Mouse (Mus musculus) layer of hippocampus, adult 9-10 months (tissue): Measurements from ENCODE around the gene Slc7a6os.
A peak's percentile ranks its signal among the peaks of the same experiment; 100 is the strongest.

Source experiments
- DNase-seq: peaks from one replicate; pipeline ENCODE4 v3.0.0; 2022; ENCODE audit warnings: low spot score

Gene Slc7a6os

DNA sequence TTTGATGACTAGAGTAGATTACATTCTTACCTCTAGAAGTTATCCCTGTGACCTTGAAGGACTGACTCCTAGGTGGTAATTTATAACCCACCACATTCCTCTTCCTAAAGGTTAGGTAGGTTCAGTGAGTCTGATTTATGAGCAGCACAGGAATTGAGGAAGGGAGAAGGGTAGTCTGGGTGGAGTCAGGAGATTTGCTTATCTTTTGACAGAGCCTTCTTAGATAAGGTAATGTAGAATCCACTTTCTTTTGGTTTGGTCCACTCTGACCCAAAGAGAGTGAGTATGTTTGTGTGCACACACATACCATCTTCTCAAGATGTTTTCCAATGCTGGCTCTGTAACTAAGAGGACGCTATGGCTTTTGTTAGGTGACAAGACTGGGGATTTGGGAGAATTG, 33.1 kb downstream of the Slc7a6os start:
- DNase-seq, result no peak

DNA sequence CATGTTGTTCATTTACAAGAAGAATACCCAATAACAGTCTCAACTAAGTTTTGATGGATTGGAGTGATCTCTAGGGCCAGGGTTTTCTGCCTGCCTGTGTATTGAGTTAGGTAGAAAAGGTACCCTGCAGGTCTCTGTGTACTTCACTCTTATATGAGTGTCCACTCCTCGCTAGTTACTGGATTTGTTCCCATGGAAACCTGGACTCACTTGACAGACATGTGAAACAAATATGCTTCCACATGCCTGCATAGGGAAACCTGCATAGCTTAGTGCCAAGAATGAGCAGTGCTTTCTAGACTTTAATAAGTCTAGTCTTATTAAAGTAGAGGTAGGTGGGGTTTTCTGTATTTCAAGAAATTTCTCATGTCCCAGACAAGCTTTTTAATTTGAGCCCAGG, 33.8 kb downstream of the Slc7a6os start:
- no peak for DNase-seq

DNA sequence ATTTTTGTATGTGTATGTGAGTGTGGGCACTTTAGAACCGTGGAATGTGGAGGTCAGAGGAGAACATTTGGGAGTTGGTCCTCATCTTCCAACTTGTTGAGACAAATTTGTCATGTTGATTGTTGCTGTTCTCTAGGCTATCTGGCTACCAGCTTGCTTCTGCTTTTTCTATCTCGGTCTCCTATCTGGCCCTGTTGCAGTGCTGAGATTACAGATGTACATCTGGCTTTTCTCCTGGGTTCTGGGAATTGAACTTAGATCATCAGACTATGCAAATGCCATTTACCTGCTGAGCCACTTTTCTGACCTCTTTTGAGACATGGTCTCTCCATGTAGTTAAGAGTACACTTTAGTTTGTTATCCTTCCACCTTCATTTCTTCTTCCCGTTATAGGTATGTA, 37.2 kb downstream of the Slc7a6os start:
- no peak for DNase-seq

DNA sequence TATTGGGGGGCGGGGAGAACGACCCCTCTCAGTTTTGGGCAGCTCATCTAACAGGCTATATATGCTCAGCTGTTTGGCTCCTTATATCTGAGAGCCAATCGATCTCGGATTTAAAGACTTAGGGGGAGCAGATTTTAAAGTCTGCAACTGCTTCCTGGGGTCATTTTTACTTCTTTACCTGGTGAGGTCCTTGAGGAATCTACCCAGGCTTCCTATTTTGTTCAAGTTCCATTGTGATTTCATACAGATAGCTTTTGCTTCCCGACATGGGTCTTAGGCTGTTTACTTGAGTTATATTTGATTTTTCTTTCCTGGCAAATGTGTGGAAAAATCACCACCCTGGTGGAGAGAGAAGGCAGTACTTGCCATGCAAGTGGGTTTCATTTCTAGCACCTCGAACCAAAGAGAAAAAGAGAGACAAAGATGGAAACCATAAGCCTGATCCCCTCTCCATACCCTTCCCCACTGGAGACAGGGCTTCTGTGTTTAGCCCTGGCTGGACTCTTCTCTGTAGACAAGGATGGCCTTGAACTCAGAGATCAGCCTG, 40.7 kb downstream of the Slc7a6os start:
- DNase-seq, result no peak

DNA sequence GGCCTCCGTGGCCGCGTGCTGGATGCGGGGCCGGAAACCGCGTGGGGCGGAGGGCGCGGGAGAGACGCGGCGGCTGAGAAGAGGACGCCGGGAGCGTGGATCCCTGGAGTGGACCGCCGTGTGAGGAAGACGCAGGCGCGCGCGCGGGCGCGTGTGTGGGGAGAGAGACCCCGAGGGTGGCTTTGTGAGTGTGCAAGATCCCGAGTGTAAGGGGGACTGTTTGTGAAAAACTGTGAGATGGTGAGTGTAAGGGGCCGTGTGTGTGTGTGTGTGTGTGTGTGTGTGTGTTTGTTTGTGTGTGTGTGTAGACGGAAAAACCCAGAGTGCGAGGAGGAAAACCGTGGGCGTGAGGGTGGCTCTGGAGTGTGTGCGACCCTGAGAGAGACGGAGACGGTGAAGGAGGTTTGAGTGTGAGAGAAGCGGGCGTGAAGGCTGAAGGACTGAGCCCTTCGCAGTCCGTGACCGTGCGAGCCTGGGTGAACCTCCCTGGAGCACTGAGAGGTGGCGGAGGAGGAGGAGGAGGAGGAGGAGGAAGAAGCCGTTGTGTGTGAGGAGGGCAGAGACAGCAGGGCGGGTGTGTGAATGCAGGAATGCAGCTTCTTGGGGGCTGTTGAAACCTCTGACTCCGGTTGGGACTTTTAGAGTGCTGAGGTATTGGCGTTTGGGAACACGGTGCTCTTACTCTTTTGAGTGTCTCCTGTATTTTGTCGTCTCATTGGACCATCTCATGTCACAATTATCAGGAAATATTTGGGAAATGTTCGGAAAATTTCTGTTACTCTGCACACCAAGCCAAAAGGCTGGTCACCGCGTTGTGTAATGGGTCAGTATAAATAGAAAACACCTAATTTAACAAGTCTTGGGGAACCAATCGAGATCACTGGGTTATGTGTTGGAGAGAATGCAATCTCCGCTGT, 41.5 kb downstream of the Slc7a6os start:
- DNase-seq, result peak; percentile 58

DNA sequence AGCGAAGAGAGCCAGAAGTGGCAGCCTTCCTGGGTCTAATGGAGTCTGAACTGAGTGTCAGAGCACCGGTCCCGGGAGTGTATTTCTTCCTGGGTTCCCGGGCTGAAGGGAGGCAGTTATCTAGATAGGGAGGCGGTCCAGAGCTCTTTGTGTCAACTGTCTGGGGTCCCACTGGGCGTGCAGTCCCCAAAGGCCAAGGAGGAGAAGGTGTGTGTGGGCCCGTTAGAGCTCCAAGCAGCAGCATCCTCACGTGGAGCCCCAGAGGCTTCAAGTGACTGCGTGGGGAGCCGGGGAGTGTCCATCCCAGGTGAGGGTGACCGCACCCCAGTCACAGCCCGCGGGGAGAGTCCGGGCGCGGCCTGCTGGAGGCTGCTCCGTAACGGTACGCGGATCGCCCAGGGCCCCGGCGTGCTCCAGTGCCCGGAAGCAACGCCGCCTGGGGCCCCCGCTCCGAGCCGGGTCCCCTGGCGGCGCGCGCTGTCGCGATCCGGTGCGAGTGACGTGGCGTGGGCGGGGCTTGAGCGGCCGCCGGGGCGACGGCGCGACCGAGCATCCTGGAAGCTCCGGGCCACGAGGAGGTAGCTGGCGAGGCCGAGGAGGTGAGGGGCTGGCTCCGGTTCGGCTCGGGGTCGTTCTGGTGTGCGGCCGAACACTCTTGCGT, 42.2 kb downstream of the Slc7a6os start, which contains the start of gene Slc7a6:
Slc7a6 (plus strand) TSS at position 502 of the 661 bp plus-strand sequence.
- DNase-seq, result peak; percentile 64

DNA sequence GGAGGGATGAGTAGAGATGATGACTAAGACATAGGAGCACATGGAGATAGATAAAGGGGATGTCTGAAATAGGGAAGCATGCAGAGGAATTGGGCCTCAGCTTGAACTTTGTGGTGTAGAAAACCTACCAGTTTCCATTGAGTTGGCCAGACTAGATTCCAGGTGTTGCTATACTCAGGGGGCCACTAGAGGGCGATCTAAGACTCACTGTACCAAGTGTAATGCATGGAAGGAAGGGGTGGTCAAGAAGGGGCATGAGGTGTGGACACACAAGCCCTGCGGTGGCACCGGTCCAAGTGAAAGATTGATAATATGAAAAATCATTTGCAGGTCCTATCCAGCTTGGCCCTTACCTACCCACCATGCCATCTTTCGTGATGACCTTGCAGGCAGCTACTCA, 45.3 kb downstream of the Slc7a6os start:
- peak; percentile 85 for DNase-seq

DNA sequence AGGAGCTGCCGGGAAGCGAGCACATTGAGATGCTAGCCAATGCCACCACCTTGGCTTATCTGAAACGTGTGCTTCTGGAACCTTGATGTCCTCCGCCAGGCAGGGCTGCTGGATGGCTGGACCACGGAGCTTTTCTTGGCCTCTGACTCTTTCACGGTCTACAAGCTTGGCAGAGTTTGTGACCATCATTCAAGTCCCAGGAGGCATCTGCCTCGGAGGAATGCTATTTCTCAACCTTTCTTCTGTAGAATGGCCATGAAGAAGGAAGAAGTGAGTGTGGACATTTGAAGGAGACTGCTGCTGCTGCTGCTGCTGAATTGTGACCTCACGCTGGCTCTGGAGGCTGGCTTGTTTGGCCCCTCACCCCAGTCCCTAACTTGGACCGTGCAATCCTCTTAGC, 47.5 kb downstream of the Slc7a6os start:
- DNase-seq, result no peak

DNA sequence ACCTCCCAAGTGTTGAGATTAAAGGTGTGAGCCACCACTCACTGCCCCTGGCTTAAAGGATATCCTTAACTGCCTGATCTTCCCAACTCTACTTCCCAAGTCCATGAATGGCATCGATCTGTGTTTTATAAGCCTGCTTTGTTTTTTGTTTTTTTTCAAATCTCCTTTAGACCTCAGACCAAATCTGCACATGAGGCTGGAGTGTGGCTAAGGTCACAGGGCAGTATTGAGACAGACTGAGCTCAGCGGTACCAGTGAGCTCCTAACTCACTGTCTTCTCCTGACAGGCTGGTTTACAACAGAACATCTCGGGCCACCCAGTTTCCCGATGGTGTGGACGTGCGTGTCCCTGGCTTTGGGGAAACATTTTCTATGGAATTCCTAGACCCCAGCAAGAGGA, 50.9 kb downstream of the Slc7a6os start:
- no peak for DNase-seq

DNA sequence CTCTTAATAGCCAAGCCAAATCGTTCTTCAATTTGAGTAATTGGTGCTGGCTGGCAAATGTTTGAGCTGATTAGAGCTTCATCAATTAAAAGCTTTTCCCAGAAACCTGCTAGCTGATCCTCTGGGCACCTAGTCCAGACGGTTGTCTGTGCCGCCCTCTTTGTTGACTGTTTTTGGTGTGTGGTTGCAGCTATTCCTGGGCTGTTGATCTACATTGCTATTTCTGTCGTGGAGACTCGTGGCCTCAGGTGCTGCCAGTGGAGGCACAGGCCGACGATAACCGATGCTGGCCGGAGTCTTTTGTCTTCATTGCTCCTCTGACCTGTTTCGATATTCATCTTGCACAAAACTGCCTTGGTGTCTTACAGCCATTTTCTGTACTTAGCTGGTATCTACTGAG, 52.4 kb downstream of the Slc7a6os start:
- no peak for DNase-seq

DNA sequence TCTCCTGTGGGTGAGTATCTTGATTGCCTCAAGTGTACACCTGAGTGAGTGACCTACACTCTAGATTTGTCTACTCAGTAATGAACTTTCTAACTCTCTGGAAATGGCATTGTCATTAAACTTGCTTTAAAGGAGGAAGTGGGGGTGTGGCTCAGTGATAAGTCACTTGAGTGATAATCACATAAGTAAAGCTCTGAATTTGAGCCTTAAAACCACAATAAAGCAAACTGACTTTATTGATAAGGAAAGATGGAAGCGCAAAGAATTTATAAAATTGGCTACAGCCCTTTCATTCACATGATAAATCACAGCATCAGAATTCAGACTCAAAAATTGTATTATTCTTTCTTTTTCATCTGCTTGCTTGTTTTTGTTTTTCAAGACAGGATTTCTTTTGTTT, 53.3 kb downstream of the Slc7a6os start:
- no peak for DNase-seq

DNA sequence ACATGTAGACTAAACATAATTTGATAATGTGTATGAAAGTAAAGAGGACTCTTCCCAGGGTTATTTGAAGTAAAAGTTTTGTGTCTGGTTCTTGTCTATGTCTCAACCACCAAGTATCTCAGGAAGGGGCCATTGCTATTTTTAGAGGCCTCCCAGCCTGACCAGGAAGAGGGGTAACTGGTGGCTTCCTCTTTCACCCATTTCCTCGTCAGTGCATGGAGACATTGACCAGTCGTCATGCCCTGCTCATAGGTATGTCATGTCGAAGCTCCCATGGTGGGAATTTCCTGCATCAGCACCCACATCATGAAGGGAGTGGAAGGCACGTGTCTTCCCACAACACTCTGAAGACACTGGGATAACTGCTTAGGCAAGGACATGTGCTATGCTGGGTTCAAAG, 57.9 kb downstream of the Slc7a6os start:
- DNase-seq, result no peak

DNA sequence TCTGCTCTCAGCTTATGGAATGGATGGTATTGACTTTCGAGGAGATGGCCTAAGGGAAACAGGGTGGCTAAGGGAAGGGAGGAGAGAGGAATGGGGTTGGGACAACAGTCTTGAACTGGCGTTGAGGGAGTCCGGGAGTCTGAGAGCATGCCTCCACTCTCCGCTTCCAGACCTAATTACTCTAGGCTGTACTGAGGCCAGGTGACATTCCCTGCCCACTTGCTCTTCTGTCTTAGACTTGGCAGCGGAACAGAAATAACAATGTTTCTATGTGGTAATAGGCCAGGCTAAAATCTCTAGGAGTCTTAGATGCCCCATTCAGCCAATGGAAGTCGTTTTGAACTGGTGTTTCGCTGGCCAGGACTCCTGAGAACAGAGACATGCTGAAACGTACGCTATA, 59.7 kb downstream of the Slc7a6os start:
- no peak for DNase-seq
